Mouse (Mus musculus) urinary bladder, postnatal 4 days (tissue): ENCODE data around the gene 4921517D22Rik.
A peak's percentile ranks its signal among the peaks of the same experiment; 100 is the strongest.

ENCODE experiments used
- DNase-seq, 2 experiments: peaks; one replicate each; pipeline ENCODE4 v3.0.0; 2021 to 2022; ENCODE audit warnings: low spot score in 2 of 2

4921517D22Rik gene

DNA sequence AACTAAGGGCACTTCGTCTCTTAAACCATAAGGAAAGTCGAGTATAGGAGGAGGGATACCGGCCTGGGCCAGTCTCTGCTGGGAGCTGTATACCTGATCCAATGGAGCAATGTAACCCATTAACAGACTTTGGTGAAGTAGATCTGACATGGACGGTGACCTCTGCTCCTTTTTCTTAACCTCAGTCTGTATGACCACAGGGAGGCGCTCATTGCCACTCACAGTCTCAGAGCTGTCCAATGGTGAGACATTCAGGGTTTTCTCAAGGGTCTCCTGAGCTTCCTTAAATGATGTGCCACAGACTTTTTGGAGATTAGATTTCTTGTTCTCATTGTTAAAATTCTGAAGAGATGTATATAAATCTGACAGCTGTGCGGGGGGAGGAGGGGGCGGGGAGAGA, 3.3 kb downstream of the 4921517D22Rik start:
- no peak for DNase-seq

DNA sequence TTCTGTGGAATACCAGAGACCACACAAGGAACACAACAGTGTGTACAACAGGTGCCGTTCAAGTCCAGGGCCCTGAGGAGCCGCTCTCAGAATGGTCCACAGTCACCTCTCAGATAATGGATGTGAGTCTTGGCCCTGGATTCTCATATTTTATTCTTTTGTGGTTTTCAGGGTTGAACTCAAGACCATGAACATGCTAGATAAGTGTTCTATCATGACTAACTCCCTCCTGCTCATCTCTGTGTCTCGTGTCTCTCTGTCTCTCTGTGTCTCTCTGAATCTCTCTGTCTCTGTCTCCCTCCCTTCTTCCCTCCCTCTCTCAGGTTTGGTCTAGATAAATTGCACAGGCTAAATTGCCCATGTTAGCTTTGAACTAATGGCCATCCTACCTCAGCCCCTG, 4.1 kb downstream of the 4921517D22Rik start:
- DNase-seq, result no peak

DNA sequence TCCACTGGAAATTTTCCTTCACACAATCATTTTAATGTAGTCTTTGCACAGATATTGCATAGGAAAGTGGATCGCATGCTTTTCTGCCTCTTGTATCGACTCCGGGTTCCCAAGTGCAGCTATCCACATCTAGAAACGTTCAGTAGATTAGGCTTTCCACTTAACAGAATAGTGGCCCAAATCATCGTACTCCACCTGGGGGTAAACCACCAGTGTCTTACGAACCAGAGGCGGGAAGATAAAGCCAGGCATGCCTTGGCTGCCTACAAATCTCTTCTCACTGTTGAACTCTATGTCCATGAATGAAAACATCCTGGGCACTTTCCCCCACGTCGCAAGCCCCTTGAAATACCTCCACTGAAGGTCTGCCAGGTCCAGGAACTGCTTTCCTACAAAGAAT, 4.6 kb downstream of the 4921517D22Rik start:
- no peak for DNase-seq

DNA sequence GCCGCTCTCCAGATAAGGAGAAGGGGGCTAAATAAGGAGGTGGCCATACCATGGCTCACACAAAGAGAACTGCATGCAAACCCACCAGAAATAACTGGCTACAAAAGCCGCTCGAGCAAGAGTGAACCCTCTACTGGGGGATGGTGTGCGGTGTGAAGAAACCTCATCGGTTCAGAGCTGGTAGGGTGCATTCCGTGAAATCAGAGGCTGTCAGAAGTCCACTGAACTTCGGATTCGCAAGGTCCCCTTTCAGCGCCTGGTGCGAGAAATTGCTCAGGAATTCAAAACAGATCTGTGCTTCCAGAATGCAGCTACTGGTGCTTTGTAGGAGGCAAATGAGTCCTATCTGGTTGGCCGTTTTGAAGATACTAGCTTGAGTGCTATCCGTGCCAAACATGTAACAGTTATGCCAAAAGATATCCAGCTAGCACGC, 5.6 kb downstream of the 4921517D22Rik start:
- no peak for DNase-seq

DNA sequence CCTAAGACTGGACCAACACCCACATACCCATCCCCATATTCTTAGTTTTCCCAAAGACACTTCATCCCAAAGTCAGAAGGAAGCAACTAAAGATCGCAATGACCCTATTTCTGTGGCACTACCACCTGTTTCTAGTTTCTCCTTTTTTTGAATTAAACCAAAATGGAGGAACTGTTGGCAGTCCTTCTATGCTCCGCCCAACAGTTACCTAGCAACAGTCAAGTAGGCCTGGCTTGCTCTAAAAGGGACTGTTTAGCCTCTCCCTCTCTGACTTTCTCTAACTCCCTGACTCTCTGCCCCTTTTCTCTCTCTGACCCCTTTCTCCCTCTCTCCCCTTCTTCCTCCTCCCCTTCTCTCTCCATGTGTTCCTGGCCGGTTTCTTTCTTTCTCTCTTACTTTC, 8.7 kb downstream of the 4921517D22Rik start:
- no peak for DNase-seq

DNA sequence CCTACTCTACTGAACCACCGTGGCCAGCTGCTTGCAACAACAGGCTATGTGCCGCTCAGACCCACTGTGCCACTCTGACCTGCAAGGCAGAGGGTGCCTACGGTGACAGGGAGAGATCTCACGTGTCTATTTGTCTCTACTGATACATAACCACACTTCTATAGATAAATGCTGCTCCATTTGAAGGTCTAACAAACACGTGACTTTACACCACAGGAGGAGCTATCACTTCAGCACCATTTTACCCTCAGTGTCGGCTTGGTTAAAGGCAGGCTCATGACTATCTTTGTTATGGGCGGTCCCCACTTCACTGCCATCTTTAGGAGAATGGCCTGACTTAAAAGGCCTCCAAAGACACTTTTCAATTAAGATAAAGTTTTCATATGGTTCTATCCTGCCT, 11.3 kb downstream of the 4921517D22Rik start:
- DNase-seq, result no peak

DNA sequence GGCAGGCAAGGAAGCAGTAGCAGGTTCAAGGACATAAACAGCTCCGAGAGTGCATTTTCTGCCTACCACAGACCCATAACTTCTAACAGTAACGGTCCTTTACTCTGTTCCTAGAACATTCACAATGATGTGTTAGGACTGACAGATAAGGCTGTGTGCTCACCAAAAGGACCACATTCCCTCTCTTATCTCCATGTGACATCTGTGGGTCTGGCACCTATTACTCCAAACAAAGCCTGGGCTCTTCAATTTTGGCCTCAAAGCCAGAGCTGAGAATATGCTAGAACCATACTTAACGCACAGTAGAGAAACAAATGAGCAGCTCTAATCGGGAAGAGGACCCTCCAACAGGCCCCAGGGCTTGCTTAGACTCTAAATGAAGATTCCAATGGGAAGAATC, 14.0 kb downstream of the 4921517D22Rik start:
- DNase-seq, result no peak

DNA sequence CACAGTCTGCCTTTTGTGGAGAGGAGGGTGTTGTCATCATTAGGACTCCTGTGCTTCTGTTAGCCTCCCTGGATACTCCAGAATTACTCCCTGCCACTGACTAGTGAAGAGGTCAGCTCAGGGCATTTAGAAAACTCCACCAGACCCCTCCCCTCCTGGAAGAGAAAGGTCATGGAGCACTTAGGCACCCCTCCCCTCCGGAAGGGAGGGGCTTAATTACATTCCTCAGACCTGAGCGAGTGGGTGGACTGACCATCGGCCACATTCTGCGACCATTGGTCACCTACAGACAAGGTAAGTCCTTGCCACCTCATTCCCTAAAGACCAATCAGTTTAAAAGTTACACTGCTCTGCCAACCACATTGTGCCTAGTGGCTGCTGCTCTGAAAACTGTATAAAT, 14.6 kb downstream of the 4921517D22Rik start:
- DNase-seq, result no peak

DNA sequence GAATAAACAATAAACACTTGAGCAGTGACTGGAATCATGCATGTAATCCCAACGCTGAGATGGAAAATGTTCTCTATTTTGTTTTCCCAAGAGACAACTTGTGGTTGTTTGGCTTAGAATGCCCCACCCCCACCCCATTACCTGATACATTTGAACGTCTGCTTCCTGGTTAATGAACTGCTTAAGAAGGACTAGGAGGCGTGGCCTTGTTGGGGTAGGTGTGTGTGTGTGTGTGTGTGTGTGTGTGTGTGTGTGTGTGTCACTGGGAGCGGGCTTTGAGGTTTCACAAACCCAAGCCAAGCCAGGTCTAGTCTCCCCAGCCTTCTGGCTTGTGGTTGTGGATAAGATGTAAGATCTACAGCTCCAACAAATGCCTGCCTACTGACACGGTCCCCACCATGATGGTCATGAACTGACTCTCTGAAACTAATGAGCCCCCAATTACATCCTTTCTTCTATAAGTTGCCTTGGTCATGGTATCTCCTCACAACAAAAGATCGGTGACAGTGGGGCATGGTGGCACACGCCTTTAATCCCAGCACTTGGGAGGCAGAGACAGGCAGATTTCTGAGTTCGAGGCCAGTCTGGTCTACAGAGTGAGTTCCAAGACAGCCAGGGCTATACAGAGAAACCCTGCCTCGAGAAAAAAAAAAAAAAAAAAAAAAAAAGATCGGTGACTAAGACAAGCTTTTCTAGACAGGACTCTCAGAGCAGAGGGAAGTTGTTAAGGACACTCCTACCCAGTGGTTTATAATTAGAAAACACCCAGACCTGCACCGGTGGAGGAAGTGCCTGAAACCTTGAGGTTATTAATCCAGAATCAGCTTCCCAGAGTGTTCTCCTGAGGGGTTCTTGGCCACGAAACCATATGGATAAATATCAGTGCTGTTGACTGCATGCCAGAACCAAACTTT, 17.3 kb downstream of the 4921517D22Rik start:
- DNase-seq, result no peak

DNA sequence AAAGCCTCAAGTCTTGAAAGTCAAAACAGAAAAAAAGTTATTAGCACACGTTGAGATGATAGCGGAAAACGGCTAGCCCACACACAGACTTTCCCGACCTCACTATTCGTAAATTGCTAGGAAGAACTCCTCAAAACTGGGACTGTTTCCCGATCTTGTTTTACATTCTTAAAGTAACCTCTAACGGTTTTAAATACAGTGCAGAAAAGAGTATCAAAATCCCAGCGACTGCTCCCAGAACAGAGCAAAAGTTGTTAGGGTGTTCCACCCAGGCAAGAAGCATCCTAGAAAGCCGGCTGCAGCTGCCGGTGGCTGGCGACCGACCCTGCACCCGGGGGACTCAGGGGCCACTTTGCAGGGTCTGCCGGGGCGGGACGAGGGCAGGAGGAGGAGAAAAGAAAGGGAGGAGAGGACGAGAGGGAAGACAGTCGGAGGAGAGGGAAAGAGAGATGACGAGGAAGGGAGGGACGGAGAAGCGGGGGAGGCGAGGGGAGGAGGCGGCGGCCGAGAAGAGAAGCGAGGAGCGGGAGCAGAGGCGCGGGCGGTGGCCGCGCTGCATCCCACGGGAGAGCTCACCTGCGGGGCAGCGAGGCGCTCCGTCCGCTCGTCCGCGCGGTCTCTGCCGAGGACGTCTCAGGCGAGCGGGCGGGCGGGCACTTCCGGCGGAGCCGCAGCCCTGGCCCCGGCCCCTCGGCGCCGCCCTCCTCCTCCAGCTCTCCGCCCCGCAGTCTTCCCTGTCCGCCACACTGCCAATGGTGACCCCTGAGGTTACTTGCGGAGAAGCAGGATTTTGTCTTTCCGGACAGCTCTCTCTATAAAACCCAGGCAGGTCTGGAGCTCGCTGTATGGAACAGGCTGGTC, 18.5 kb downstream of the 4921517D22Rik start, which contains the start of gene Golm1:
Gene Golm1, minus strand, starts transcription at position 661 of the 861 bp plus-strand sequence.
- peak; percentile 55 to 70 for DNase-seq

DNA sequence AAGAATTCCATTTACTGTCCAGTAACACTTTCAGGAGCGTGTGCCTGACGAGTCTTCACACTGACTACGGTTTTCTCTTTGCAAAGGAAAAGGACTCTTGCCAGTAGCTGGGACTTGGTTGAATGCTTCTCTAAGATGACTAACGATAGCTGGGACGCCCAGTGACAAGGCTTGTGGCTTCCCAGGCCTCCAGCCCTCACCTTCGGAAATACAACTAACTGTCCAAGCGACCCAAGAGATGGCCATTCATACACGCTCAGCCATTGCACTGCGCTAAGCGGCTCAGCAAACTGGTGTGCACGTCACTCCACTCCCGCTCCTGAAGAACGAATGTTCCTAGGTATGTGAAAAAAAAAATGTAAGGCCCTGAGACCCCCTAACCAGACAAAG, 19.2 kb downstream of the 4921517D22Rik start:
- no peak for DNase-seq

DNA sequence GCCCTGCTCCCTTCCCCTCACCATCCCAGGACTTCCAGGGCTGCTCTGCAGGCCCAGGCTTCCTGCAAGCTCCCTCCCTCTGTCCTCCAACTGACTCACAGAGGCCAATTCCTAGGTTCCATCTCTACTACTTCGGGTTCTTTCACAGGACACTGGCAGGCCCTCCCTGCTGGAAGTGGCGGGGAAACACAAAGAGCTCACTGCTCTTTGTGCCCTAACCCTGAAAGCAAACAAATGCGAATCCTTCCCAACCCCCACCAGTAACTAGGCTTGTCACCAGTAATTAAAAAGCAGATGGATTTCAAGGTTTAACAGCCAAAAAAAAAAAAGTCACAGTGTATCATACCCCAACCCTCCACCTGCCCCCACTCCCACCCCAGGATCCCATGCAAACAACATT, 19.7 kb downstream of the 4921517D22Rik start:
- no peak for DNase-seq

DNA sequence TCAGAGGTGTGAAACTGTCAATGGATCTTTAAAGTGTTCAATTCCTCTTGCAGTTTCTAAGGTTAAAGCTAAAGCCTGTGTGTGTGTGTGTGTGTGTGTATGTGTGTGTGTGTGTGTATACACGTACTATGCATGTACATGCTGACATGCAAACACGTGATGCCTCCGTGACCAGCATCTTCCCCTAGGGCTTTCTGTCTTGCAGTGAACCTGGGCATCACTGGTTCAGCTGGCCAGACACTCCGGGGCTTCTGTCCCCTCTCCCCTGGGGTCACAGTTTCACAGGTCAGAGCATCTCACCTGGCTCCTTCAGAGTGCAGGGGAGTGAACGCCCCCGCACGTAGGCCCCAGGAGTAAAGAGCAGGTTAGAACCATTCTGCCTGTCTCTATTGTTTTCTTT, 20.3 kb downstream of the 4921517D22Rik start:
- DNase-seq, result no peak

DNA sequence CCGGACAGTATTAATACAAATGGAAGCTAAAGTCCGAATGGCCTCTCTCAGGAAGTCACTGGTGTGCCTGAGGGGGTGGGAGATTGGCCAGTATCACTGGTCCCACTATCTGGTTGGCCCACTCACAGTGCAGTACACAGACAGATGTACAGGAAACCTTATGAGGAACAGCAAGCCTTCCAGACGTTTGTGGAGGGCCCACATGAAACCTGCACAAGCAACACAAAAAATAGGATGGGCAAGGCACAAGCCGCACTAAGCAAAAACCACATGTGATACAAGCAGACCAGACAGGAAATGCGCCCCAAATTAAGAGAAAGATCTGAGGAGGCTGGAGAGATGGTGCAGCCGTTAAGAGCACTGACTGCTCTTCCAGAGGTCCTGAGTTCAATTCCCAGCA, 21.7 kb downstream of the 4921517D22Rik start:
- no peak for DNase-seq

DNA sequence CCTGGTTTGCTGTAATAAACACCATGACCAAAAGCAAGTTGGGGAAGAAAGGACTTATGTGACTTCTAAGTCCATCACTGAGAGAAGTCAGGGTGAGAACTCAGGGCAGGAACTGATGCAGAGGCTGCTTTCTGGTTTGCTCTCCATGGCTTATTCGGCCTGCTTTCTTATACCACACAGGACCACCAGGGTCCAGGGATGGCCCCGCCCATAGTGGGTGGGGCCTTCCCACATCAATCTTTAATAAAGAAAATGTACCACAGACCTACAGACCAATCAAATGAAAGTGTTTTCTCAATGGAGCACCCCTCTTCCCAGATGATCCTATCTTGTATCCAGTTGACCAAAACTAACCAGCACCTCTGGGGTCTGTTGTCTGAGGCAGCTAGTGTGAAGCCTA, 22.4 kb downstream of the 4921517D22Rik start:
- DNase-seq, result no peak

DNA sequence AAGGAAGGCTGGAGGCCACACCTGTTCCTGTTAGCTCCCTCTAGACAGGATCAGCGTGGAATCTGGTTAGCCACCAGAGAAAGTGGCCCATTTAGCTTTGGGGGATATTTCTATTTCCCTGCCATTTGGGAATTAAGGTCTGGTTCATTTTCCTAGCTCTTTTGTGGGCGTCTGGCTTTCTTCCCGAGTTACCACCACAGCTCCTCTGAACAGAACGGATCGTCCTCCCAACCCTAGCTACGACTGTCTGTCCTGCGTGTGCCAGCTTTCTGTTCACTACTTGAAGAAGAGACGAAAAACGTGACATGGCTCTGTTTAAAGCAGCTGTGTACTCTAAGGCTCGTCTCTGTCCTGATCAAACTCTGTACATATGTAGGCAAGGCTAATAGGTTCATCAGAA, 24.0 kb downstream of the 4921517D22Rik start:
- no peak for DNase-seq

DNA sequence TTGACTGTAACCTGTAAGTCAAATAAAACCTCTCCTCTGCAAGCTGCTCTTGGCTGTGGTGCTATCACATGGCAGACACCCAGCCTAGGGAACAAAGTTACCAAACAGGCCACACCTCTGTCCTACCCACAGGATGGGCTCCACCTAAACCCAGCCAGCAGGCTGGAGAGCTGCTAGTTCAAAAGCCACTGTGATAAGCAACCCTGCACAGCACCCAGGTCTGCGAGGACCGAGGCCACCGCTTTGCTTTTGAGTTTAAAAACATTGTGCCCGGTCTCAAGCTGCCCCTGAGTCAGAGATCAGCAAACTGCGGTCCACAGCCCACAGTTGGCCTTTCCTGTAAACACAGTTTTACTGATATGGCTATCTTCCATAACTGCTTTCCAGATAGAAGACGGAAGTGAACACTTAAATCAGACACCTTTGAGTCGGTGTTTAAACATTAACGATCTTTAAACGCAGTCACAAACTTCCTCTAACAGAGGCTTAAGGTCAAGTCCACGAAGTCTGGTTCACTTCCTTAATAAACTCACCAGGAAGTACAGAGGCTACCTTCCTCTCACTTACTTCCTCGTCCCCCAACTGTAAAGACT, 25.3 kb downstream of the 4921517D22Rik start:
- DNase-seq, result no peak

DNA sequence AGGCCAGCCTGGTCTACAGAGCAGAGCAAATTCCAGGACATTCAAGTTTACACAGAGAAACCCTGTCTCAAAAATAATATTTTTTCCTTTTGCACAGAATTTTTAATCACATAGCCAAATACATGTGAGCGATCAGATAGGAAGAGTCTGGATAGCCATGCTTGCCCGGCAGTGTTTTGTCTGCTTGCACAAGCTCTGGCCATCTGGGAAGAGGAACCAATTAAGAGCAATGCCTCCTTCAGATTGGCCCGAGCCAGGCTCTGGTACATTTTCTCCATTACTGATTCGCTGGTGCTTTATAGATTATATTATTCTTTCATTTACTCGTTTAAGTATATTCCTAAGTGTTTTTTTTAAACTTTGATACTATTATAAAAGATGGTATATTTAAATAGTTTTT, 26.1 kb downstream of the 4921517D22Rik start:
- DNase-seq, result no peak

DNA sequence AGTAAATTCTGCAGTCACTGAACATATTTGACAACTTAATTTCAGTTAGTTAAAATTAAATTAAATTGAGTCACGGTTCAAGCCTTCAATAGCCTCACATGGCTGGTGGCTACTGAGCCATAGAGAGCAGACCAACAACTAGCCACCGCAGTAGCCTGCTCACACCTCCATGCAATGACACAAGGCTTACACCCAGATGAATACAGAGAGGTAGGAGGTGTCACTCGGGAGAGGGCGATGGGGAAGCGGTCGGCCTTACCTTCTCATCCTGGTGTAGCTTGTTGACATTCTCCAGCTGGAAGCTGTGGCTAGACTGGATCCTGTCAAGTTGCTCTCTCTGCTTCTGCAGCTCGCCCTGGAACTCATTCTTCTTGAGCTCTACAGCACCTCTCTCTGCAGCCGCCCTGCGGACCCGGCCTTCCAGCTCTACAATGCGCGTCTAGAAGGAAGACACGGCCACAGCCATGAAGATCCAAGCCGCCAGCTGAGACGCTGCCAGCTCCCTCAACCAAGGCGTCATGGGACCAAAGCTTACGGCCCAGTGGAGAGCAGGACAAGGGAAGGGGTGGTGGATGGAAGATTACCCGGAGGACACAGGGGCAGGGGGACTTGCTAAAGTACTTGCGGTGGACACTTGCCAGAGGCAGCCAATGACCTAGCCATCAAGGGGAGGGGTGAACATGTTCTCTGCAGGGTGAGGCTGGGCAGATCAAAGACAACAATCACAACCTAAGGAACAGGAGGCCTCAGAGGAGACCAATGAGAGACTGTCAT, 29.8 kb downstream of the 4921517D22Rik start:
- no peak for DNase-seq

DNA sequence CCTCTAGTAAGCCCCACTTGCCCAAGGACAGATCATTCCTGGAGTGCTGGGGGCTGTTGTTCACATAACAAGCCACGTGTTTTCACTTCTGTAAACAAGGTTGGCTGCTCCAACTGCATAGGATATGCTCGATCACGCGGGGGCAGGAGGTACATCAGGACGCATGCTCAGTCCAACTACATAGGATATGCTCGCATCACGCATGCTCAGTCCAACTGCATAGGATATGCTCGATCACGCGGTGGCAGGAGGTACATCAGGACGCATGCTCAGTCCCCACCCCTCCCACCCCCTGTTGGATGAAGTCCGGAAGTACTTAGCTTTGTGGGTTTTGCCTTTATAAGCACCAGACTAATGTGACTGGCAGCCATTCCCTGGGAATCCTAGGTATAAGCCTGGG, 31.9 kb downstream of the 4921517D22Rik start:
- no peak for DNase-seq

DNA sequence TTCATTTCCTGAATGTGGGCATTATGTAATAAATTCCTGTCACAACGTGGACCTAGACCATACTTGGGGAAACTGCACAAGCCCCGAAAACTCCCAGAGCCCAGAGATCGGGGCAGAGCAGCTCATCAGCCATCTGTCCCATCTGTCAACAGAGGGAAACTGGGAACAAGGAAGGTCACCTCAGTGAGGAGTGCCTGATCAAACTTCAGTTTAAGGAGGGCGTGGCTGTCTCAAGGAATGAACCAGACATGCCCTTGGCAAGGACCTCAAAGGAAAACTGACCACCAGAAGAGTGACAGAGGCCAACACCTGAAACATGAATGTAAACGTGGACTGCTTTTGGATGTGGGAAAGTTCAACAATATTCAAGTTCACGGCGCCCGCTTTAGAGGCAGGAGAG, 32.5 kb downstream of the 4921517D22Rik start:
- no peak for DNase-seq

DNA sequence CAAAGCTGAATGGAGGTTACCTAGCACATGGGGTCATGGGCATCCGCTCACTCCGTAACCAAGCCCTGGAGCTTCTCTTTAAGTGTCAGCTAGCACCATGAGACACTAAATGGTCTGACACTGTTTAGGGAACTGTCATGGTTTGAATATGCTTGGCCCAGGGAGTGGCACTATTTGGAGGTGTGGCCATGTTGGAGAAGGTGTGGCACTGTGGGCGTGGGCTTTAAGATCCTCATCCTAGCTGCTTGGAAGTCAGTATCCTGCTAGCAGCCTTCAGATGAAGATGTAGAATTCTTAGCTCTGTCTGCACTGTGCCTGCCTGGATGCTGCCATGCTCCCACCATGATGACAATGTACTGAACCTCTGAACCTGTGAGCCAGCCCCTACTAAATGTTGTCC, 33.5 kb downstream of the 4921517D22Rik start:
- no peak for DNase-seq
